11 mouse cellular contexts compared by ENCODE assay signal in the genomic region with DNA sequence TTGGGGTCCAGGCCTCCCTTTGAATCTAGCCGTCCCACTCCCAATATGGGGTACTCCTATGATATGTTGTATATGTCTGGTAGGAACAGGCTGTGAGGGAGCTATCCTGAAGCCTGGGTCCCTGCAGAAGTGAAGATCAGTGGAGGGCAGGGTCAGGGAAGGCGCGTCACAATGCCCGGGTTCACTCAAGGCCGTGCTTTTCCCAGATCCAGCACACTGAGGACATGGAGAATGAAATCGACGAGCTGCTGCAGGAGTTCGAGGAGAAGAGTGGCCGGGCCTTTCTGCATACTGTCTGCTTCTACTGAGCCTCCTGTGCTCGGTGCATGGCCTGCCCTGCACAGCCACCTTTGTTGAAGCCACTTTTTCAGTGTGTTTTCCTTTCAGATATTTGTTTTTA. TPM values are rescaled to one million over a fixed set of nuclear protein-coding genes. Genes with fewer than 3 reads are reported as not detected.
A peak's percentile ranks its signal among the peaks of the same experiment; 100 is the strongest.
DNase-seq lines count a peak whose midpoint lies in the region; ATAC-seq and TF ChIP-seq lines count a peak whose summit lies in the region.
"Had no signal": no experiment of that assay in that cellular context is flagged by ENCODE, and none has a peak within 500 bp of the region (broad histone marks: within the 10 kb centered on the region; RNA-seq: fewer than 3 reads in every experiment).

No protein-coding gene starts in this region.

- no peak for TF ChIP-seq CTCF in gastrocnemius, adult 2 months (IDR thresholded peaks at IDR 0.05)
- no peak for TF ChIP-seq CTCF in bone marrow macrophage, adult 2 months (IDR thresholded peaks at IDR 0.05; ENCODE audit: low read depth, low read length)
- no peak for TF ChIP-seq CTCF in midbrain, postnatal 0 days (IDR thresholded peaks at IDR 0.05)

- peaks cover 15% of the 10 kb centered on the region for H3K4me1 ChIP-seq in lung, embryonic 15.5 days
- peaks cover 34% of the 10 kb centered on the region for H3K4me1 ChIP-seq in bone marrow macrophage, adult 2 months (ENCODE audit: control insufficient read depth, insufficient read depth, low read length)
- peaks cover 10% of the 10 kb centered on the region; the same call in 1 of the 2 replicates for H3K4me1 ChIP-seq in midbrain, postnatal 0 days (ENCODE audit: insufficient read depth, low read length)

- H3K36me3 ChIP-seq in lung, embryonic 15.5 days, result peaks cover 18% of the 10 kb centered on the region; the same call in 1 of the 2 replicates
- peaks cover 5% of the 10 kb centered on the region; the same call in 1 of the 2 replicates for H3K36me3 ChIP-seq in midbrain, postnatal 0 days (ENCODE audit: insufficient read depth, low read length)

- no peaks in the 10 kb centered on the region for H3K9me3 ChIP-seq in lung, embryonic 15.5 days
- no peaks in the 10 kb centered on the region for H3K9me3 ChIP-seq in midbrain, postnatal 0 days (ENCODE audit: low read length)

- WGBS in lung, embryonic 15.5 days, result 79% methylated on average over 10 of the region's 10 CpGs
- WGBS in midbrain, postnatal 0 days, result 87% methylated on average over 10 of the region's 10 CpGs

- H3K4me2 ChIP-seq in lung, embryonic 15.5 days, result 0 out of 2 replicates have a peak overlapping the region, but pooled peaks have one; percentile 87
- 0 out of 2 replicates have a peak overlapping the region, but pooled peaks have one; percentile 70 for H3K4me2 ChIP-seq in midbrain, postnatal 0 days (ENCODE audit: low read depth, low read length, poor library complexity, severe bottlenecking)

- no peaks in the 10 kb centered on the region for H3K27me3 ChIP-seq in lung, embryonic 15.5 days
- H3K27me3 ChIP-seq in midbrain, postnatal 0 days (ENCODE audit: insufficient read depth, low read length), result no peaks in the 10 kb centered on the region

- ATAC-seq in lung, embryonic 15.5 days (ENCODE audit: borderline replicate concordance, extremely low read depth, low FRiP score, low TSS enrichment), result no peak
- no peak for ATAC-seq in midbrain, postnatal 0 days (ENCODE audit: low FRiP score)
- ATAC-seq: CD4-positive, CD25-positive, alpha-beta regulatory T cell, adult 4 months had no signal

- intact Hi-C loops in gastrocnemius, adult 2 months (cut with DNase I), result no loop called here

- H3K9ac ChIP-seq in lung, embryonic 15.5 days, result no peak overlapping the region
- no peak overlapping the region for H3K9ac ChIP-seq in midbrain, postnatal 0 days (replicated peaks; ENCODE audit: low read length, poor library complexity, severe bottlenecking)

- H3K27ac ChIP-seq in gastrocnemius, adult 2 months, result no peak overlapping the region; the same call in 1 of the 2 replicates
- 0 out of 2 replicates have a peak overlapping the region, but pooled peaks have one; percentile 85 for H3K27ac ChIP-seq in lung, embryonic 15.5 days
- peak overlapping the region; percentile 81 for H3K27ac ChIP-seq in bone marrow macrophage, adult 2 months (ENCODE audit: insufficient read depth, low read depth, low read length)
- no peak overlapping the region; the same call in 1 of the 2 replicates for H3K27ac ChIP-seq in midbrain, postnatal 0 days (ENCODE audit: low read depth, low read length)

- H3K4me3 ChIP-seq in gastrocnemius, adult 2 months, result peak overlapping the region; percentile 9; the same call in 1 of the 2 replicates
- no peak overlapping the region for H3K4me3 ChIP-seq in lung, embryonic 15.5 days
- no peak overlapping the region for H3K4me3 ChIP-seq in bone marrow macrophage, adult 2 months (ENCODE audit: insufficient read depth, low read length)
- H3K4me3 ChIP-seq in midbrain, postnatal 0 days (ENCODE audit: low read depth, low read length), result no peak overlapping the region

- peak; percentile 15 for DNase-seq in gastrocnemius, adult 2 months
- DNase-seq in gastrocnemius, postnatal 4 days (ENCODE audit: low spot score in 2 of 2), result no peak
- no peak for DNase-seq in lung, postnatal 36 days
- no peak for DNase-seq in midbrain, postnatal 0 days (ENCODE audit: low spot score)
- no peak for DNase-seq in embryo, embryonic 9.5 days (ENCODE audit: extremely low spot score)
- no peak for DNase-seq in urinary bladder, adult 2 months (ENCODE audit: low spot score)
- DNase-seq: kidney, adult 11 months; lung, postnatal 4 days had no signal

- TF ChIP-seq POLR2A in bone marrow macrophage, adult 2 months (IDR thresholded peaks at IDR 0.05; ENCODE audit: borderline replicate concordance, low read depth, low read length), result no peak

RNA-seq across cellular contexts. Expression of a gene that starts 1.3 kb away (rescaled TPM):
- under 1 TPM; 0.41 to 0.67 TPM for total RNA-seq in gastrocnemius, adult 2 months (2021)
- 1 to 10 TPM; 1.3 to 1.5 TPM for total RNA-seq in gastrocnemius, postnatal 4 days (2021)
- 0.44 and 0.59 TPM in 2 replicates for polyA plus RNA-seq in lung, embryonic 15.5 days (2015; fragmentation: Nextera tagmentation; extraction: Ambion mirVana)
- polyA plus RNA-seq in bone marrow macrophage, adult 2 months (2012; ENCODE audit: insufficient read depth, insufficient read length, missing spikeins), result 1.3 and 1.4 TPM in 2 replicates
- 51.0 and 78.0 TPM in 2 replicates for total RNA-seq in midbrain, postnatal 0 days (2014; rRNA removed)
- polyA plus RNA-seq in midbrain, postnatal 0 days (2015; fragmentation: Nextera tagmentation; extraction: Ambion mirVana), result 34.9 and 37.9 TPM in 2 replicates
- 2.7 and 3.3 TPM in 2 replicates for polyA plus RNA-seq in urinary bladder, adult 2 months (2012; rRNA removed)

RNA-seq across cellular contexts. Expression of a gene that starts 27.6 kb away (rescaled TPM):
- 10 to 100 TPM; 25.4 to 35.3 TPM for total RNA-seq in gastrocnemius, adult 2 months (2021)
- 10 to 100 TPM; 44.4 to 46.1 TPM for total RNA-seq in gastrocnemius, postnatal 4 days (2021)
- 84.7 and 90.0 TPM in 2 replicates for polyA plus RNA-seq in lung, embryonic 15.5 days (2015; fragmentation: Nextera tagmentation; extraction: Ambion mirVana)
- 13.6 and 19.1 TPM in 2 replicates for polyA plus RNA-seq in bone marrow macrophage, adult 2 months (2012; ENCODE audit: insufficient read depth, insufficient read length, missing spikeins)
- total RNA-seq in midbrain, postnatal 0 days (2014; rRNA removed), result 52.6 and 69.1 TPM in 2 replicates
- polyA plus RNA-seq in midbrain, postnatal 0 days (2015; fragmentation: Nextera tagmentation; extraction: Ambion mirVana), result 65.9 and 69.9 TPM in 2 replicates
- 63.3 and 74.8 TPM in 2 replicates for polyA plus RNA-seq in urinary bladder, adult 2 months (2012; rRNA removed)

RNA-seq across cellular contexts. Expression of a gene that starts 28.7 kb away (rescaled TPM):
- 10 to 100 TPM; 42.3 to 44.5 TPM for total RNA-seq in gastrocnemius, adult 2 months (2021)
- 10 to 100 TPM; 61.5 to 63.0 TPM for total RNA-seq in gastrocnemius, postnatal 4 days (2021)
- polyA plus RNA-seq in lung, embryonic 15.5 days (2015; fragmentation: Nextera tagmentation; extraction: Ambion mirVana), result 147 and 150 TPM in 2 replicates
- polyA plus RNA-seq in bone marrow macrophage, adult 2 months (2012; ENCODE audit: insufficient read depth, insufficient read length, missing spikeins), result 99.3 and 107 TPM in 2 replicates
- 84.1 and 90.7 TPM in 2 replicates for total RNA-seq in midbrain, postnatal 0 days (2014; rRNA removed)
- polyA plus RNA-seq in midbrain, postnatal 0 days (2015; fragmentation: Nextera tagmentation; extraction: Ambion mirVana), result 152 and 153 TPM in 2 replicates
- polyA plus RNA-seq in urinary bladder, adult 2 months (2012; rRNA removed), result 119 and 148 TPM in 2 replicates

RNA-seq across cellular contexts. Expression of a gene that starts 39.1 kb away (rescaled TPM):
- 1 to 10 TPM; 1.0 to 1.5 TPM for total RNA-seq in gastrocnemius, adult 2 months (2021)
- total RNA-seq in gastrocnemius, postnatal 4 days (2021), result 10 to 100 TPM in 1 of 2 experiments, 1 to 10 TPM in 1; 9.8 to 10.4 TPM
- polyA plus RNA-seq in lung, embryonic 15.5 days (2015; fragmentation: Nextera tagmentation; extraction: Ambion mirVana), result 4.3 and 4.9 TPM in 2 replicates
- polyA plus RNA-seq in bone marrow macrophage, adult 2 months (2012; ENCODE audit: insufficient read depth, insufficient read length, missing spikeins), result 1.0 and 1.6 TPM in 2 replicates
- total RNA-seq in midbrain, postnatal 0 days (2014; rRNA removed), result 43.8 and 46.4 TPM in 2 replicates
- polyA plus RNA-seq in midbrain, postnatal 0 days (2015; fragmentation: Nextera tagmentation; extraction: Ambion mirVana), result 24.3 and 27.4 TPM in 2 replicates
- 18.5 and 20.1 TPM in 2 replicates for polyA plus RNA-seq in urinary bladder, adult 2 months (2012; rRNA removed)

RNA-seq across cellular contexts. Expression of a gene that starts 41.2 kb away (rescaled TPM):
- 1 to 10 TPM; 4.8 to 7.4 TPM for total RNA-seq in gastrocnemius, adult 2 months (2021)
- total RNA-seq in gastrocnemius, postnatal 4 days (2021), result 10 to 100 TPM; 23.4 to 26.4 TPM
- polyA plus RNA-seq in lung, embryonic 15.5 days (2015; fragmentation: Nextera tagmentation; extraction: Ambion mirVana), result 10.5 and 11.0 TPM in 2 replicates
- not detected in 2 replicates for polyA plus RNA-seq in bone marrow macrophage, adult 2 months (2012; ENCODE audit: insufficient read depth, insufficient read length, missing spikeins)
- total RNA-seq in midbrain, postnatal 0 days (2014; rRNA removed), result 42.1 and 42.5 TPM in 2 replicates
- polyA plus RNA-seq in midbrain, postnatal 0 days (2015; fragmentation: Nextera tagmentation; extraction: Ambion mirVana), result 25.5 and 28.7 TPM in 2 replicates
- polyA plus RNA-seq in urinary bladder, adult 2 months (2012; rRNA removed), result 29.3 and 32.1 TPM in 2 replicates

Comparison
In these comparisons a context has a peak if more than half of its experiments do, and no peak if none do; other contexts are left out.
1. H3K27ac ChIP-seq: peak in lung, embryonic 15.5 days (single experiment) and bone marrow macrophage, adult 2 months (single experiment); none in gastrocnemius, adult 2 months (single experiment) and midbrain, postnatal 0 days (single experiment).